Mouse (Mus musculus) CD4-positive, CD25-positive, alpha-beta regulatory T cell, adult 4 months (primary cell): ENCODE measurements around the gene Lrrc57. TPM values are rescaled to one million over a fixed set of nuclear protein-coding genes. Genes with fewer than 3 reads are reported as not detected.

Source experiments
- ATAC-seq: one replicate; pipeline ENCODE4 v1.8.0; 2017
- polyA plus RNA-seq, 2 experiments: library from polyadenylated mRNA; unstranded; fragments of 100-300 nt; shearing (Covaris generic); gene quantifications; one replicate each; pipeline ENCODE4 v1.2.1; 2017

The Lrrc57 gene
- 10 to 100 TPM; 33.0 to 37.2 TPM for polyA plus RNA-seq

DNA sequence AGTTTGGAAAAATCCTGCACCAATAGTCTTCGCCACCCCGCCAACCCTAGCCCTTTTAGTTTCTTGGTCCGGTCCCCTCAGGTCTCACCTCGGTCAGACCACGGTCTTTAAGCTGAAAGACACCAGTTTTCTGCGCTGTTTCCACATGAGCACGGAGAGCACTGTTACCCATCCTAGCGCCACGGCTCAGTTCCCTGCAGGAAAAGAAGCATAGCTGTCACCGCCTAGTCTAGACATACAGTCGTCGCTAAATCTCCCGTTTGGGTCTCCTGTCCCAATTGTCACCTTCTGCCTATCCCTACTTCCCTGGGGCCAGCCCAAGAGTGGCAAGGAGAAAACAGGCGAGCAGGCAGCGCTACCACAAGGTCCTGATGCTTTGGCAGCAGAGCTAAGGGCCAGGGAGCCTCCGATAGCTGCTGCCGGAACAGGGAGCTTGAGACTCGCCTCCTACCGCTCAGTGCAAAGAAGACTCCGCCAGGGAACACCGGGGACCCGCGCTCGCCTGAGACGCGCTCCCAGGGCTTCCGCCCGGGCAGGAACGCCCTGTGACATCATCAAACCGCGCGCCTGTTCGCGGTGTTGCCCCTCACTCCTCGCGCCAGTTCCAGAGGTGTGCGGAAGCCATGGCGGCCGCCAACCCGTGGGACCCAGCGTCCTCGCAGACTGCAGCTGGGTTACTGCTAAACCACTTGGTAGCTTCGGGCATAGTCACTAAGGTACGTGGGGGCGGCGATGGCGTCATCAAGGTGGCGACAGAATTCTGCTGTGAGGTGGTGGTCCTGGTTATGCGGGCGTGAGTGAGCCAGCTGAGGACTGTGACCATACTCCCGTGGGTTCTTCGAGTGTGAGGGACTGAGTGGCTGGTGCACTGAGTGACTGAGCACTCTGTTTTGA is at the start of gene Lrrc57, which contains the start of gene Haus2:
Gene Lrrc57, minus strand, starts transcription at position 691 of the 894 bp plus-strand sequence.
Gene Haus2, plus strand, starts transcription at position 554 of the 894 bp plus-strand sequence.
- ATAC-seq: peak; percentile 95

DNA sequence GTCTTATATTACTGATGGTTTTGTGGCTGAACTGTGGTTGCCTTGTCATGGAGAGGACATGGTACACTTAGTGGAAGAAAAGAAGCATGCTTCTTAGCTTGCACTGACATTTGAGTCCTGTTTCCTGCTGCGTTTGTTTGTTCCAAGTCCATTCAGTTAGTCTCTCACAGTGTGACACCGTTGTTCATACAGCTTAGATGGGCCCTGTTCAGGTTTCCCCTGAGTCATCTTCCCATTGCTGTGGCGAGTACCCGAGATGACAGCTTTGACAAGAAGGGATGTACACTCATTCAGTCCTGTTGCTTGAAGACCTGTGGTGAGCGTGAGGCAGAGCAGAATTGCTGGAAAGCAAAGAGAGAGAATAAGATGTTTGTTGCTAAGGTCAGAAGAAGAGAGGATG is 49.2 kb upstream of the Lrrc57 start:
- ATAC-seq: no peak

GRCm38 (mm10) chr2:120656711-120657110 is 47.4 kb upstream of the Lrrc57 start:
- no peak for ATAC-seq

- ATAC-seq: no peak
Observed at GRCm38 (mm10) chr2:120655905-120656304, 46.6 kb upstream of the Lrrc57 start.

DNA sequence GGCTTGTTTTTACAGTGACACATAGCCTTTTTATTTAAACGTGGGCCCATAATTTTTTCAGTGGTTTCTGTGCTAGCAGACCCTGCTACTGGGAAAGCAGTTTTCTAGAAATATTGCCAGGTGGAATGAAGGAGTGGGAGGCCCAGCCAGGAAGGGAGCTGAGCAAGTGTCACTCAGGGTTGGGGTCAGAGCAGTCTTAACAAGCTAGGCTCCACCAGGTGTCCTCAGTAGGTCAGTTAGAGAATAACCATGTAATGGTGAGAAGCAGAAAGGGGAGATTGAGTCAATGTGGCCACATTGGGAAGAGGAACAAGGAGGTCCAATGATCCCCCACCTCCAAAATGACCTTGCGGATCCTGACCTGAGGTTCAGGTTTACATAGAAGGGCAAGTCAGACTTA is 45.4 kb upstream of the Lrrc57 start:
- ATAC-seq: no peak

GRCm38 (mm10) chr2:120652925-120653284 is 43.6 kb upstream of the Lrrc57 start:
- ATAC-seq: no peak

DNA sequence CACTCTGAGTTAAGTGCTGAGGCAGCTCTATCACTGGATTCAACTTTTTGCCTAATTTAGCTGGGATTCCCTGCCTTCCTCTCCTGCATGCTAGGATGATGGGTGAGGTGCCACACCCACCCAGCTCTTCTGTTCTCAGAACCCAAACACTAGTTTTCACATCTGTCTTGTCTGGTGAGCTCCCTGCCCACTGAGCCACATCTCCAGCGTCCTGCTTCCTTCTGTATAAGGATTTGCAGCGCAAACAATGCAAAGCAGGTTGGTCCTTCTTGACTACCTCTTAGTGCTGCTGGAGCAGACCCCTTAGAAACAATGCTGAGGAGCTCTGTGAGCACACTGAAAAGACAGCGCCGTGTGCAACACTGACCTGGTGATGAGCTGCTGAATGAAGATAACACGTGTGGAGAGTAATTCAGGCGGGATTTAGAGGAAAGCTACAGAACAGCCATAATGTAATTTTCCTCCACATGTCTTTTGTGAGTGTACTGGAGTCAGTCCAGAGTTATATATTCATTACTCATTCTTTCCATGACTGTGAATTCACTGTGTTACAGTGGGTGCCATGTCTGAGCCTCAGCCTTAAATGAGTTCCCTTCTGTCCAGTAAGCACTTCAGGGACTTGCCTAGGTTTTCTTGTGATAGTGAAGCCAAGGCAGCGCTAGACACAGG is 43.1 kb upstream of the Lrrc57 start:
- no peak for ATAC-seq

GRCm38 (mm10) chr2:120646777-120647176 is 37.5 kb upstream of the Lrrc57 start:
- no peak for ATAC-seq

DNA sequence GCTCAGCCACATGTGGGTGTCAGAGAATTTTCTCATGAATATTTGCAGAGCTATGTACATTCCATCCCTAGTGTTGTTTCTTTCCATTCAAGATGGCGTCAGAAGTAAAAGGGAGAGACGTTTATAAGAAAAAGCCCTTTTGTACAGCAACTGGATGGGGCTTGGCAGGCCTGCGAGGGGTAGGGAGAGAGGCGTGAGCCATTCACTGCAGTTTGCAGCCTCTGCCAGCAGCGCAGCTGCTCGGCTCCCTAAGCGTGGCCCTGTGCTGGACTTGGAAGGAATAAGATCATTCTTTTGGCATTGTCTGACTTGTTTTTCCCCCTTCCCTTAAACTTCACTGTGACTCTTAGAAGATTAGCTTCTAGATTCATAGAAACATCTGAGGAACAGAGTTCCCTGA is 34.5 kb upstream of the Lrrc57 start:
- no peak for ATAC-seq

- no peak for ATAC-seq
Observed at GRCm38 (mm10) chr2:120640835-120641234, 31.5 kb upstream of the Lrrc57 start.

GRCm38 (mm10) chr2:120631957-120632356 is 22.6 kb upstream of the Lrrc57 start:
- ATAC-seq: no peak

- no peak for ATAC-seq
Observed at GRCm38 (mm10) chr2:120631521-120631920, 22.2 kb upstream of the Lrrc57 start.

GRCm38 (mm10) chr2:120630655-120631054 is 21.3 kb upstream of the Lrrc57 start:
- ATAC-seq: no peak

GRCm38 (mm10) chr2:120630246-120630645 is 20.9 kb upstream of the Lrrc57 start:
- no peak for ATAC-seq

DNA sequence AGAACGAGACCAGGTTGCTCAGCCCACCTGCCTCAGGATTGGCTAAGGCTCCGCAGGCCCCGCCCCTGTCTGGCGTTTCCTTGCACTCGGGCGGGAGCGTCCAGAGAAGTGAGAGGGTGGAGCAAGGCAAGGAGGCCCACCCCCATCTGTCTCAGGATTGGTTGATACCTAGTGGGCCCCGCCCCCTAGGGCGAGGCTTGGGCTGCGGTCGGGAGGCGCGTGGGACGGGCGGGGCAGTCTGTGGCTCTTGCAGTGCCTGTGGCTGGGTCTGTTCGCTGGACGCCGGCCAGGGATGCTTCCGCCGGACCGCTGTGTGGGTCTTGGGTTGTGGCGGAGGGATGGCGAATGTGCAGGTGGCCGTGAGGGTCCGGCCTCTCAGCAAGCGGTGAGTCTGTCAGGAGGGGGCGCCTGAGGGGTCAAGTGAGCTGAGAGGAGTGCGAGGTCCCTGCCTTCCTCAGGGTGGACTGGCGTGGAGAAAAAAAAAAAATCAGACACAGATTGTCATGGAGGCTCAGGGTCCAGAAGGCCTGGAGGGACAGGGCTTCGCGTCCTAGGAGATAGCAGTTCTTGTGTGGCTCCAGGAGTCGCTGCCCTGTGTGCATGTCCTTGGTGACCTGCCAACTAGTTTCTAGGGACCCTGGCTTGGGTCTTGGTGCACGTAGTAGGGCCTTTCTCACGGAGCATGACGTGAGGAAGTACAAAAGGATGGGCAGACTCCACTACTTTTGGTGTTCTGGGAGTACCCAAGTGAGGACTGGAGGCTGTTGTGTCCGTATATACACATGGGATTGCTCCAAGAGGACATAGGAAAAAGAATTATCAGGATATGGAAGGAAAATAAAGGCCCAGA is 19.8 kb upstream of the Lrrc57 start, which contains the start of gene Stard9:
Gene Stard9, plus strand, starts transcription at position 236 of the 850 bp plus-strand sequence.
- peak; percentile 100 for ATAC-seq

DNA sequence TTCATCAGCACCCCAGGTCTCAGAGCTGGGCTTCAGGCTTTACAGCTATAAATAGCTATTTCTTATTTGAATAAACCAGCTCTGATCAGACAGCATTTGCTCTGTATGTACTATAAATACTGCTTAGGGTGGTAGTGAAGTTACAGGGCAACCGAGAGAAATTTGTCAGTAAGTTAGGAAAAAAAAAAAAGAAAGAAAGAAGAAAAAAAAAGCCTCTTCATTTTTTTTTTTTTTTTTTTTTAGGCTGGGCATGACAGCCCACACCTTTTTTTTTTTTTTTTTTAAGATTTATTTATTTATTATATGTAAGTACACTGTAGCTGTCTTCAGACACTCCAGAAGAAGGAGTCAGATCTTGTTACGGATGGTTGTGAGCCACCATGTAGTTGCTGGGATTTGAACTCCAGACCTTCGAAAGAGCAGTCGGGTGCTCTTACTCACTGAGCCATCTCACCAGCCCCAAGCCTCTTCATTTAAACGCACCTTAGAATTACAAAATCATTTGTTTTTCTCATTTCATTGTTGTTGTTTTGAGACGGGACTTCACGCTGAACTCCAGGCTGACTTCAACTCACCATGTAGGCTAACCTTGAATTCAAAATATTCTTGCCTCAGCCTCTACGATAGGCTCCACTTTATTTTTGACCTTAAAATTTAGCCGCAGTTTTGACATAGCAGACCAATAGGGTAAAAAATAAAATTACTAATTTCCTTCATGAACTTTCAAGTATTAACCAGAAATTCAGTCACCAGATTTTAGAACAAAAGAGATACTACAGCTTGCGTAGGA is 19.0 kb upstream of the Lrrc57 start:
- no peak for ATAC-seq

DNA sequence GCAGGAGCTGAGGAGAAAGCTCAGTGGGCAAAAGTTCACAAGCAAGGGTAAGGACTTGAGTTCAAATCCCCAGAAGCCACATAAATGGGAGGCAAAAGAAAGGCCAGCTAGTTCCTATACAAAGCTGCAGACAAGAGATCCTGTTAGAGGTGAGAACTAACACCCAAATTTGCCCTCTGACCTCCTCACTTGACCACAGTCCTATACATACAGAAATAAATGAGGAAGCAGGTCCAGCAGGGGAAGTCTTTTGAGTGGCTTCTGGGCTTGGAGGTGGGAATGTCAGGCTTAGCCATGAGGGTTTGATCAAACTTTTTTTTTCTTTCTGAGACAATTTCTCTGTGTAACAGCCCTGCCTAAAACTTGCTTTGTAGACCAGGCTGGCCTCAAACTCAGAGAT is 13.6 kb upstream of the Lrrc57 start:
- ATAC-seq: no peak

- ATAC-seq: no peak
Observed at GRCm38 (mm10) chr2:120619538-120619937, 10.2 kb upstream of the Lrrc57 start.

GRCm38 (mm10) chr2:120616279-120617163 is 7.2 kb upstream of the Lrrc57 start:
- ATAC-seq: no peak

DNA sequence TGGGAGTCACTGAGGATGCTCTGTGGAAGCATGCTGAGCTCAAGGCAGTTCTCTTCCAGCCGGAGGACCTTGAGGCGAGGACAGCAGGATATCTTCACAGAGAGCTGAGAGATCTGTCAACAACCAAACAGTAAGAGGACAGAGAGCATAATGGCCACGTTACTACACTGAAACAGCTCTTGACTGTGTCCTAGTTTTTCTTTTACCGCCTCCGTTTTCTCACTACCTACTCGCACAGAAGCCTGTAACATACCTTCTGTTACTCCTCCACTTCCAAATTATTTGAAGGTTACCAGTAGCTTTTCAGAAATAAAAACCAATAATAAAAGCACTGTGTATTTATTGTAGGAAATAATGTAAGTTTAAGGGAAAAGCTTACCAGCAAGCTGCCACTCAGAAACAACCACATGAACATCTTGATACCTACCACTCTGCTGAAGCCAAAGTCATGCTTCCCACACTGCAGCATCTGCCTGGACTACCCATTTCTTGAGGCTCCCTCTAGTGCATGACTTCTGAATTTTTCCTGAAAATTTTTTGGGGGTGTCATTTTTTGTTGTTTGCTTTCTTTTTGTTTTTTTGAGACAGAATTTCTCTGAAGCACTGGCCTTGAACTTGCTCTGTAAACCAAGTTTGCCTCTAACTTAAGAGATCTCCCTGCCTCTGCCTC is 3.2 kb downstream of the Lrrc57 start:
- ATAC-seq: no peak
